Mouse (Mus musculus) urinary bladder, postnatal 14 days (tissue): ENCODE measurements around the gene Ndnf.

Experiments used
- DNase-seq: peaks from one replicate; pipeline ENCODE4 v3.0.0; 2021; ENCODE audit warnings: low spot score

The Ndnf gene

DNA sequence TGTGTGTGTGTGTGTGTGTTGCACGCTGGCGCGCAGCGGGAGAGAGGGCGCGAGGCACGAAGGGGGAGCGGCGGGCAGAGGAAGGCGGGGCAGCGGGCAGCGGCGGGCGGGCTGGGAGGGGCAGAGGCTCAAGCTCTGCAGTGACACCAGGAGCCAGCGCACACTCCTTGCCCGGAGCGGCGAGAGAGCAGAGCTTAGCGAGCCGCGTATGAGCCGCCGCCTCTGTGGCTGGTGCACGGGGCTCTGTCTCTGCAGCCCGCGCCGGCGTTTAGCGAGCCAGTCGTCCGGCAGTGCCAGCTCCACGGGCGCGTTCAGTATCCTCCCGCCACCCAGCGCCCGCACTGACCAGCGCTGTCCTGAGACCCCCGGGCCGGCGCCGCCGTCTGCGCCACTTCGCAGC is at the start of gene Ndnf:
Gene Ndnf, plus strand, starts transcription at position 140 of the 400 bp plus-strand sequence.
- DNase-seq = peak; percentile 67

DNA sequence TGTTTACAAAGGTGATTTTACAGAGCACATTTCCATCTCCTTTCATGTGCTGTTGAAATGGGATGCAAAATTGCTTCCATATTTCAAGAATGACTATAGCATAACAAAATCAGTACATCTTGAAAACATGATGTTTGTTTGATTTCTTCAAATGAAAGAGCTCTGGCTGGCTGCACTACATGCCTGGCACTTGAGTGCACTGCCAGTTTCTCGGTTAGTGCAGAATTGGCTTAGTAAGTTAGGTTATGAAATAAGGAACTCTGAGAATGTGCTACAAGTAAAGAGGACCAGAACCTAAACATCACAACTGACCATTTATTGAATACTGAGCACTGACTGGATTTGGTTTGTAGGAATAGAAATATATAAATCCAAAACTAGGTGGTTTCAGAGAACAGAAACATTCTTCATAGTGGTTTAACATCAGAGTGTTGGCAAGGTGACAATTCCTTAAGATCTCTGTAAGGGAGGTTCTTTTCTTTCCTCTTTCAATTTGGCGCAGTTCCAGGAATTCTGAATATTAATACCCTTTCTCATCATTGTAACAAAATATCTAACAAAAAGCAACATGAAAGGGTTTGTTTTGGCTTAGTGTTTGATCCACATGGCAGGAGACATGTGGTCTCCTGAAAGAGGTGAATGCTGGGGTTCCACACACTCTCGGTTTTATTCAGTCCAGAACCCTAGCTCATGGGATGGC is 48.2 kb upstream of the Ndnf start:
- no peak for DNase-seq

DNA sequence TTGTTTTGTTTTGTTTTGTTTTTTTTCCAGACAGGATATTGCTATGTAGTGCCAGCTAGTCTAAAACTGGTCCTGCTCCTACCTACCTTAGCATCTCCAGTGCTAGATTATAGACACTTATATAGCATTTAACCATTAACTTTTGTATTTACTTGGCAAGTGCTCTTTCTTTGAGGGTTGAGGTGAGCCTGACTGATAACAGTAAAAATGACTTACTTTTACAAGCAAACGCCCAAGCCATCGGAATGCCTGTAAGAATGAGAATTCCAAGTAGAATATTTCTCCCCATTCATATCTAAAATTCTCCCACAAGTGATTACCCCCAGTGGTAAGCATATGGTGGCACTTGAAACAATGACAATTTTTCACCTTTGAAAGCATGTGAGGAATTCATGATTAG is 40.8 kb upstream of the Ndnf start:
- no peak for DNase-seq

DNA sequence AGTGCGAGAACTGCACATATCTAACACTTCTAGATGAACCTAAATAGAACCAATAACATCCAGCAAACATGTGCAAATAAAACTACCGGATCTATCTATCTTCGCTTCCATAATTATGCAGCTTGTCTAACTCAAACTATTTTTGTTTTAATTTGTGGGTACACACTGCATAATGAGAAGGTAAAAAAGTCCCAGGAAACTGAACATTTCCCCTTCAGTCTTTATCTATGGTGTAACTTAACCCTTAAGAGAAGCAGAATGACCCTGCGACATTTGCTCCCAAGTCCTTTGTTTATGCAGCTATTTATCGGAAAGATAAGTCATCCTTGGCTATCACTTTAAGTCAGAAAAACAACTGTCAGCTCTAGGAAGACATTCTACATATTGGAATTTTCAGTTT is 39.2 kb upstream of the Ndnf start:
- no peak for DNase-seq

DNA sequence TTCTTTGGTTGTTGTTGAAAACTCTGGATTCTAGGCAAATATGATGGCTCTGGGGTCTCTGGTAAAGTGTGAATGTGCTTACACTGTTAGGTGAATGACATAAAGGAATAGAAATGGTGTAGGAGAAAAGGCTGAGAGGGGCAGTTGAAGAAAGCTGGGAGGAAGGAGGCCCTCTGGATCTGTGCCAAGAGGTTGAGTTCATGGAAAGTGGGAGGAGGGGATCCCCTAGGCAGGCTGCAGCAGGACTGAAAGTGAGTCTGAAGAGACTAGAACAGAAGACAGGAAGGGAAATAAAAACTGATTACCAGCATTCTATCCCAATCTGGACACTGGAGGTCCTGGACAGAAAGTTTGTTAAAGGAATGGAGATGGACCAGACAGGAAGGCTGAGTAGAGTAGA is 29.0 kb upstream of the Ndnf start:
- DNase-seq = no peak

DNA sequence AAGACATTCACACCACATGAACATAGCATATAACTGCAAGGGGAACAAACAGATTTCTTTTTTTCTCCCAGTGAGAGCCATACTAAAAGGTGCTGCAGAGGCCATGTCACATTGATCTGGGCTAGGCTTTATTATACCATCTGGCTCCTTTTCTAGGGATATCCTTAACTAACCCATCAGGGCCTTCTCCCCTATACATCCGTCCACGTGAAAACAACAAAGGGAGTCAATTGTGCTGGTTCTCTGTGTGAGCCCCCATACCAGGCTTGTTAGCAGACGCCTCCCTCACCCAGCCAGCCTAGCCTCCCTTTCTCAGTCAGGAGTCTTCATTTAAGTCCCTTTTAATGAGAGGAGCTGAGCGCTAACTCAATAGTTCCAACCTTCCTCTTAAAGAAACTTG is 27.3 kb upstream of the Ndnf start:
- no peak for DNase-seq

DNA sequence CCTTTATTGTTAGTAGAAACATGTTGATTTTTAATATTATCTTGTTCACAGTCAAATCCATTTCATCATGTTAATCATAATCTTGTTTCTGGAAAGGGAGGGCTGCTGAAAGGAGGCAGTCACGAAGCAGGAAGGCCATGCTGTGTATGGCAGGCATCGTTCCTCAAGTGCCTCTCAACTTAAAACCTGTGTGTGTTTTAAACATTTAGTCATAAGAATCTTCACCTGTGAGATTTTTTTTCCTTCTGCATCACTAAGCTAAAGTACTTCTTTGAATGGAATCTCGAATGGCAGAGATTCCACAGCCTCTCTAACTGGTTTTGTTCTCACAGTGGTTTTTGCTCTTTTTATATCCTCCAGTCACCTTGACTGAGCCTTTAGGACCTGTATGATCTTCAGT is 25.0 kb upstream of the Ndnf start:
- no peak for DNase-seq

DNA sequence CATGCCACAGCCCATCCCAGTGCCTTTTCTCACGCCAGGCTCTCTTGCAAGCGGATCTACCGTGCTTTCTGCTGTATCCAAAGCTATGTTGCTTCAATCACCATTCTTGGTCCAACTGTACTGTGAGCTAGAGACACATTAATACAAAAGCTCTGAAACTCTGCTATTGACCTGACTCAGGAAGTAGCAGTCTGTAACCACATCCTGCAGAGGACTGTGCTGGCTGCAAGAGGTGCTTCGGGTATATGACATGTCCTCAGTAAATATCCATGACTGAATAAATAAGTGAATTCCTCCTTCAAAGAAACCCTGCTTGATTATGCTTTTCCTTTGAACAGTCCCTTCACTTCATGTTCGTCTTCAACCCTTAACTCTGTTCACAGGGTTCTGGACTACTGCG is 23.7 kb upstream of the Ndnf start:
- no peak for DNase-seq

DNA sequence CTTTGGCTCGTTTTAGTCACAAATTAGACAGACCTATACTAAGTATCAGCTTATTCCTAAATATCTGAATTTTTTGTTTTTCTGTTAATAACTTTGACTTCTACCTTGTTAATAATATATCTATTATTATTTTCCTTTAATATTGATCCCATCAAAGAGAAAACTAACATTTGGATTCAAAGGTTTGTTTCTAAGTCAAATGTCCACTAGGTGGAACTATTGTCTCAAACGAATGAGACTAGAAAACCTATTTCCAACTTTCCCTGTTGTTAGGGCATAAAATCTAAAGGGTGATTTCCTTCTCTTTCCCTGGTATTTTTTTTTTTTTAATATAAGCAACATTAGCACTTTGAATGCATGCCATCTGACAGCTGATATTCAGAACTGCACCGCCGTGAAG is 20.0 kb upstream of the Ndnf start:
- no peak for DNase-seq

DNA sequence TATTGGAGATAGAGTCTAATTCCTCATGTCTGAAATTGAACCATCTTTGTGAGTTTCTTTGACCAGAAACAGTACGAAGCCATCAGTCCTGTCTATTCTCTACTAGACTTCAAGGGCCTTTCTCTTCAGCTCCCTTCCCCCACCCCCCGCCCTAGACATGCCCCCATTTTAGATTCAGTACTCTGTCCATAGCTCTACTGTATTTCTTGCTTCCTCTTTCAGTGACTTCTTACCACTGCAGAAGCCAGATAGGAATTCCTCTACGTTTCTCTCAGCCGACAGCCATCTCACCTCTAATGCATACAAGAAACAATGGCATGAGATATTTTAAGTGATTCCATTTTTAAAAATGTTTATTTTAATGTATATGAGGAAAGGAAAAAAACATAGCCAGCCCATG is 10.1 kb upstream of the Ndnf start:
- no peak for DNase-seq

DNA sequence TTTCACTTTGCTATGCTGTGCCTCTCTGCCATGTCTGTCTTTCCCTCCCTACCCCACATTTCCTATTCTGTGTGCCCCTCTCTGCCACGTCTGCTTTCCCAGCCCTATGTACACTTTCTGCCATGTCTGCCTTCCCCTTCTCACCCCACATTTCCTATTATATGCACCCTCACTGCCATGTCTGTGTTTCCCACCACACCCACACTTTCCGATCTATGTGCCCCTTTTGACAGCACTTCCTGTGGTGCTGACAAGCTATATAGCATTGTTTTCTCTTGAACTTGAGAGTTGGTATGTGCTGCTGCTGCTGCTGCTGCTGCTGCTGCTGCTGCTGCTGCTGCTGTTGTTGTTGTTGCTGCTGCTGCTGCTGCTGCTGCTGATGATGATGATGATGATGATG is 9.3 kb upstream of the Ndnf start:
- no peak for DNase-seq

DNA sequence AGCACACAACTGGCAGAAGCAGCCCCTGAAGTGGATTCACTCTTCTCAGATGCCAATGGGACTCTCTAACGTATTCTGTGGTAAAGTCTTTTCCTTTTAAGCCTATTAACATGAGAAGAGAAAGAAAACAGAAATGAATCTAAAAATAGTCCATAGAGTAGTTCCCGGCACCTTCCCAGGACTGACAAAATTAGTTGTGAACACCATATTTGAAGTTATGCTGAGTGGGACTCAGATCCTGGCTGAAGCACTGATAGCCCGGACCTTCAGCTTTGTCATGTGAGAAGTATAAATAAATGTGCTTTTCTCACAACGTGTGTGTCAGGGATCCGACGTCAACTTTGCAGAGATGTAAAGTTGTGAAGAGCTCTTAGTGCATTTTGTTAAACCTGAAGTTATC is 7.4 kb upstream of the Ndnf start:
- no peak for DNase-seq

DNA sequence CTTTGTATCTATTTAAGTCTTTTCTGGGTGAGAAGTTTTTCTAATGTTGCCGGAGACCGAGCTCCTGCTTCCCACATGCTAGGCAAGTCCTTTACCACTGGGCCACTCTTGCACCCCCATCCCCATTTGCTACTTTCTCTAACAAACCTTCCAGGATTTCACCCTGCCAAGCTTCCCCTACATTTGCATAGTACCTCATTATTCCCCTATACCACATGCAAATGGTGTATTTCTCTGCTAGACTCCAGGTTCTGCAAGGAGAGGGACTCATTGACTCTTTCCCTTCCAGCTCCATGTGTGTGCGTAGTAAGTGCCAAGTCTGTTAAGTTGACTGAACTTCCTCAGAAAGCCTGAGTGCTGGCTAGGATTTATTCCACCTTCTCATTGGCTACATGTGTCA is 5.1 kb upstream of the Ndnf start:
- DNase-seq = no peak

DNA sequence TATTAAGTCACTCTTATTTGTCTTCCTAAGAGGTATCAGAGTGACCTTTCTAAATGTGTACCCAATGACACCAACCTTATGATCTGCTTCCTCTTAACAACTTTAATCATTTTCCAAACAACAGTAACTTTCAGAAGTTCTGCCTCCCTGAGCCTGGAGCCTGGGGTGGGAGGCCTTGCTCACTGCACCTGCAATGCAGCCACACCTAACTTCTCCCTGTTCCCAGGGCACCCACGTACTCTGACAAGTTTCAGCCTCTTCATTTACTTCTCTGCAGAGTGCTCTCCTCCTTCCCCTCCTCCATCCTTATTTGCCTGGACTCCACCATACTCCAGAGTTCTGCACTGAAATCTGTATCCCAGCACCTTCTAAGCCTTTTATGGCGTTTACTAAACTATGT is 1.4 kb upstream of the Ndnf start:
- no peak for DNase-seq

DNA sequence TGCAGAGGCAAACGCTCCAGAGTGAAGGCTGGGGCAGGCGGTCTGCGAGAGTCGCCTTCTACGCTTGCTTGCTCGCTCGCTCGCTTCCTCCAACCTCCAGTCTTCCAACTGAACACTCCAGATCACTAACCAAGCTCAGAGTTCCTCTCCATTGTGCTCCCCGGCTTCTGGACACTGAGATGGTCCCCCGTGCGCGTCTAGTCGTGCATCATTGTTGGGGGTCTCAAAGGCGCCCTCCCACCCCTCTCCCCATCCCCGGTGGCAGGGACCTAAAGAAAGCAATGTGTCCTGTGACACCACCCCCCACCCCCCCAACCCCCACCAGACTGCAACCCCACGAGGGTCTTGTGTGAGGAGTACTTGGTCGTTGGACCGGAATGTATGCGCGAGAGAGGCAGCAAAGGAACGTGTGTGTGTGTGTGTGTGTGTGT is 394 bp upstream of the Ndnf start:
- no peak for DNase-seq

DNA sequence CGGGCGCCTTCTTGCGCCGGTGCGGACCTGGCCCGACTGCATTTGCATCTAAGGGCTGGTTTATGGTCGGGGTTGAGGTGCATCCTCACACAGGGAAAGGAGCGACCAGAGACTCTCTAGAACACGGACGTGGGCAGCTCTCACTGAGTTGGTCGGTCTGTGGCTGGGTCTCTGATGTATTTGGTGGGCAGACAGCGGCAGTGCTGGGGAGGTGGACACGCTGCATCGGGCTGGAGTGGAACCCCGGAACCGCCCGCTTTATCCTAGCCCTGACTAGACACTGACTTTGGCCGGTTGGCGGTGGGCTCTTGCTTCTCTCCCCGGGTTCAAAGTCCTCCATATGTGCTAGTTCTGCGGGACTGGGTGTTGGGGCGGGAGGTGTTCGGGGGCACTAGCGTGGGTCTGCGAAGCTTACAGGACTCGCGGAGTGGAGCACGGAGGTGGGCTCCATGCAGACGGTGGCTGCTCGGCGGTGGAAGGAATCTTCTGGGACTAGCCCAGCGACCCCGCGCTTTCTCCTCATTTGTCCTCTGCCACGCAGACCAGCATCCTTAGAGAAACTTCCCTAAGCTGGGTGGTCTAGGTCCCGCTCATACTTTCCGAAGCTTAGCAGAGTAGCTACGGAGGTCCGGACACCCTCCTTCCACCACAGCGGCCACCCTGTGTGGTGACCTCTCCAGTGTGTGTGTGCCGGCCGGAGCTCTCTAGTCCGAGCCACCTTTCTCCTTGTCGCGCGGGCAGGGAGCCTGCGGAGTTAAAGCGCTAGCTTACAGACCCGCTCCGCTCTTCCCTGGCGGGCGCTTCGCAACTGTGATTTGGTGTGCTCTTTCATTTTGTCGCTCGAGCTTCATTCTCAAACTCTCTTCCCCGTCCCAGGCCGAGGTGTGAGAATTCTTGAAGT is 991 bp downstream of the Ndnf start:
- peak; percentile 10 for DNase-seq

DNA sequence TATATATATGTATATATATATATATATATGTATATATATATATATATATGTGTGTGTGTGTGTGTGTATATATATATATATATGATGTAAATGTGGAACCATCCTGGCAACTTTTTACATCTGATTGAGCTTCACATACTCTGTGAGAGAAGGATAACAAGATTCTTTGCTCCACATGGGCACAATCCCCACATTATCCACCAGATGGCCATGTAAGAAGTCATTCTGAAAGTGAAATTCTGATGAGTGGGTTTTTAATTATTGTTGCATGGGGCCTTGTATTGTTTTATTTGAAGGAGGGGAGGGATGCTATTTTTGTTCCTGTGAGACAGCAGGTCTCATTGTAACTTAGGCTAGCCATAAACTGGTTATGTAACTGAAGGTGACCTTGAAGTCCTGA is 22.5 kb downstream of the Ndnf start:
- no peak for DNase-seq

DNA sequence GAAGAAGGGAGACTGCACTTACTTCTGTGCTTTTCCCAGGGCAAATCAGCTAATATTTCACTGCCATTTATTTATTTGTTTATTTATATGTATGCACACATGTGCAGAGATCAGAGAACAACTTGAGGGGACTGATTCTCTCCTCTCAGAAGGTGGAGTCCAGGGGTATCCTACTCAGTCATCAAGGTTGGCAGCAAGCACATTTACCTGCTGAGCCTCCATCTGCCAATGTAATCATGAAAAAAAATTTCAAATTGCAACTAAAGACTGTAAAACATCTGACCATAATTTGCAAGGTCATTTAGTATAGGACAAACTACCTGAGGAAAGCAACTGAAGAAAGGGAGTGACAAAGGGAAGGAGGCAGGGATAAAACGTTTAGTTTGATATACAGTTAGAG is 49.3 kb downstream of the Ndnf start:
- DNase-seq = no peak

DNA sequence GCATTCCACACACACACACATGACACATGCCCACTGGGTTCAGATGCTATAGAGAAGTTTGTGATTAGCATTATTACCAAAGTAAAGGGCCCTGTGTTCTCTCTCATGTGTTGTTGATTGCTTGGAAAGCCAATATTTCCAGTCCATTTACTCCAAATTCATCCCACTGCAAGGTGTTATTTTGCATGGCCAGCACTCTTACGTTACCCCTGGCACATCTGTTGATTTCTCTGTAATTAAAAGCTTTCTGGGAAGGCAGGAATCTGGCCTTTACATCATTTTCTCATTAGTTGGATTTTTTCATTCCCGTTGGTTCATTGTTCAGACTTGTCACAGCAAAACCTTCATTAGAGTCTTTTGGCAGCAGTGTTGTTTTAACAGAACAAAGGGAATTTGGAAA is 54.3 kb downstream of the Ndnf start:
- DNase-seq = no peak

DNA sequence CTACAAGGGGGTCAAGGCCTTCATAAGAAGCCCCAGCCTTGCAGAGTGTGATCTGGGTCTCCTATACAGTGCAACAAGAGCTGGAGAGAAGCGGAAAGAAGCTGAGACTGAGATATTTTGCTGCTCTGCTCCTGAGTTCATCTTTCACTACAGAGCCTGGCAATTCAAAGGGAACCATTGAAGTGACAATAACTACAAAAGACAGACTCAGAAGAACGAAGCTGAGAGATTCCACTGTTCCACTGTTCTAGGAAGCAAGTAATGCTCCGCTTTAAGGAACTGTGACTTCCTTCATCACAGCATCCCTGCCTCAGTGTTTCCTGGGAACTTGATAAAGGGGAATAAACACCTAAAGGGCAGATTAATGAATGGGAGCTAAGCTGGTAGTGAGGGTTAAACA is 56.9 kb downstream of the Ndnf start:
- no peak for DNase-seq

DNA sequence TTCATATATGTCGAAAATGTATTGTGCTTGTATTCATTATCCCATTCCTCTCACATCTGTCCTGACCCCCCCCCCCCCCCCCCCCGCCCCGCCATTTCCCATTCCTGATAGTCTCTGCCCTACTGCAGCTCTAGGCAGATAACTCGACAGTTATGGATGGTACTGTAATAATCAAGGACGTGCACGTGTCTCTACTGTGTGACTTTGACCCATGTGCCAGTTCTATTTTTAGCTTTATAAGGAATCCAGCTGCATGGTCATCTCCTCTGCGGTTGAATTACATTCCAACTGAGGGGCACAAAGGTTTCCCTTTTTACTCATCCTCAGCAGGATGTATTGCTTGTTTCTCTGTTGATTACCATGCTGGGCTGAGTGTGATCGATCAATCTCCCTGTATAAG is 68.1 kb downstream of the Ndnf start:
- no peak for DNase-seq

DNA sequence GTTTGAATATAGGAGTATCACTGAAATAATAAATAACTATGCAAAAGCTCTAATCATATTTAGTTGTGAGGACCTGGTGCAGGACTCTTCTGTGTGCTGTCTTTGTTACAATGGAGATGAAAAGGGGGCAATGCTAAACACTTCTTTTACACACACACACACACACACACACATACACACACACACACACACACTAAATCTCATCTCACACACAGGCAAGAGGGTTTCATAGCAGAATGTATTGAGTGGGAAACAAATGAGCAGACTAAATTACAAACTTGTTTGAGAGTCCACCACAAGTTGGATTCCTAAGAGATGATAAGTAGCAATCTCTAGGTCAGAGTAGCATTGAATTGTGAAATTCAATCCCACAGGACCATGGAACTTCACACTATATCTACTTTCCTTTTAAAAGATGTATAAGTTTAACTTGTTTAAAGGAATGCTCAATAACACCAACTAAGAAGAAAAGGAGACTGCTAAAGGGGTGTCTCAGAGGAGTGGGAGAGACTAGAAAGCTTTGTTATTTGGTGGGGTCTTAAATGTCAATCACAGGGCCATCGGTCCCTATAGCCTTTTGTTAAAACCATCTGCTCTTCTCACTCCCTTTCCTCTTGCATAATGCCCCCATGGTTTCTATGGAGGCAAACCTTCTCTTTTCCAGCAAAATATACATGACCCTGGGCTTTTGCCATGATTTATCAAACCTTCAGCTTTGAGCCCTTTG is 71.9 kb downstream of the Ndnf start:
- DNase-seq = no peak

DNA sequence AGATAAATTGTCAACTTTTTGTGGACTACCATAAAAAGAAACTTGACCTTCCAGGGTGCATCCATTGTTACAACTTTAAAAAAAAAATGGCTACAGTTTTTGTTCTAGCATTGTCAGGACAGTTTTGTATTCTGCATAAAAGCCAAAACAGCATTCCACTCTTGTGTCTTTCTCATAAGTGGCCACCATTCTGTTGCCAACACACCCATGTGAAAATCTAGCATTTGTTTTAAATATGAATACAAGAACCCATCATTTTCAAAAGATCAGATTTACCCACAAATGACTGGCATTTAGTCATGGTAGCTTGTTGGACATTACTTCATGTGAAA is 72.4 kb downstream of the Ndnf start:
- no peak for DNase-seq
